8 mouse cellular contexts compared by ENCODE assay signal in the genomic region with DNA sequence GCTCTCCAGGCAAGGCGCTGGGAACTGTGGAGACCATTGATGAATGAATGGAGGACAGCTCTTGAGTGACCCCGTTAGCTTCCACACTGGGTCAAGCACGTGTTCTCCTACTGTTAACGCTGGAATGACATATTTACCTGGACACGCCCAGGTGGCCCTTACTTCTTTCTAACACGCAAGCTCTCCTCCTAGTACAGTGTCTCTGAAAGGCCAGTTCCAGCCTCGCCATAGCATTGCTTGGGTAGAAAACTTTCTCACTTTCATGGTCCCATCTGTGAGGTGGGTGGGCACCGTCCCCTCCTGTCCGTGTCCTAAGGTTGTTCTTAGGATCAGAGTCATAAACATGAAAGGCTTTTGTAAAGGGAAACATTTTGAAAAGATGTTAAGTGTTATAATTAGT. TPM values are rescaled to one million over a fixed set of nuclear protein-coding genes. Genes with fewer than 3 reads are reported as not detected.
DNase-seq lines count a peak whose midpoint lies in the region; ATAC-seq and TF ChIP-seq lines count a peak whose summit lies in the region.

No protein-coding gene starts in this region.

- no peak for TF ChIP-seq EP300 in lung, postnatal 0 days (IDR thresholded peaks at IDR 0.05)

- no peak for DNase-seq in gastrocnemius, adult 2 months
- DNase-seq in gastrocnemius, postnatal 14 days: no peak
- no peak for DNase-seq in lung, postnatal 0 days (ENCODE audit: low spot score)
- no peak for DNase-seq in lung, postnatal 10 days
- DNase-seq in ovary, postnatal 14 days (ENCODE audit: low spot score): no peak
- no peak for DNase-seq in cerebellum, postnatal 36 days
- no peak for DNase-seq in lung, postnatal 4 days

- peaks cover 14% of the 10 kb centered on the region; the same call in 1 of the 2 replicates for H3K4me1 ChIP-seq in lung, postnatal 0 days (ENCODE audit: insufficient read depth, low read depth, low read length)
- peaks cover 78% of the 10 kb centered on the region for H3K4me1 ChIP-seq in limb, embryonic 12.5 days (replicated peaks)

- peak overlapping the region; percentile 88 for H3K27ac ChIP-seq in gastrocnemius, adult 2 months
- no peak overlapping the region for H3K27ac ChIP-seq in lung, postnatal 0 days (ENCODE audit: low read length)
- H3K27ac ChIP-seq in limb, embryonic 12.5 days: 0 out of 2 replicates have a peak overlapping the region, but pooled peaks have one; percentile 13

- peak overlapping the region; percentile 92 for H3K4me3 ChIP-seq in gastrocnemius, adult 2 months
- H3K4me3 ChIP-seq in lung, postnatal 0 days (ENCODE audit: low read depth, low read length): peak overlapping the region; percentile 93; the same call in 1 of the 2 replicates
- H3K4me3 ChIP-seq in limb, embryonic 12.5 days (replicated peaks): peak overlapping the region; percentile 92

- no peaks in the 10 kb centered on the region for H3K9me3 ChIP-seq in lung, postnatal 0 days (ENCODE audit: low read length)
- H3K9me3 ChIP-seq in limb, embryonic 12.5 days: no peaks in the 10 kb centered on the region

- ATAC-seq in lung, postnatal 0 days: no peak
- ATAC-seq in limb, embryonic 12.5 days (ENCODE audit: insufficient number of reproducible peaks, insufficient read depth, low FRiP score, low TSS enrichment, low read depth): no peak

- 59% methylated on average over 9 of the region's 9 CpGs for WGBS in lung, postnatal 0 days
- 38% methylated on average over 9 of the region's 9 CpGs for WGBS in limb, embryonic 12.5 days

- no peak for TF ChIP-seq CTCF in gastrocnemius, adult 2 months (IDR thresholded peaks at IDR 0.05)
- TF ChIP-seq CTCF in lung, postnatal 0 days (IDR thresholded peaks at IDR 0.05): no peak

- H3K36me3 ChIP-seq in lung, postnatal 0 days (ENCODE audit: insufficient read depth, low read length): no peaks in the 10 kb centered on the region
- peaks cover 40% of the 10 kb centered on the region for H3K36me3 ChIP-seq in limb, embryonic 12.5 days

- intact Hi-C loops in gastrocnemius, adult 2 months (cut with DNase I): loop anchor here (1.0 to 5.0 kb wide), 4 partner anchors 66 to 477 kb away; no protein-coding TSS in a partner anchor
- intact Hi-C loops in gastrocnemius, postnatal 14 days (cut with DNase I; ENCODE audit: low total_unique reads): loop anchor here (5.0 to 10.0 kb wide), 3 partner anchors 106 to 471 kb away; no protein-coding TSS in a partner anchor

- H3K4me2 ChIP-seq in lung, postnatal 0 days (replicated peaks; ENCODE audit: low read depth, low read length): peak overlapping the region; percentile 89
- H3K4me2 ChIP-seq in limb, embryonic 12.5 days: peak overlapping the region; percentile 88

- no peaks in the 10 kb centered on the region for H3K27me3 ChIP-seq in lung, postnatal 0 days (replicated peaks; ENCODE audit: insufficient read depth, low read length)
- H3K27me3 ChIP-seq in limb, embryonic 12.5 days: no peaks in the 10 kb centered on the region

- H3K9ac ChIP-seq in lung, postnatal 0 days (replicated peaks; ENCODE audit: low read depth): no peak overlapping the region
- H3K9ac ChIP-seq in limb, embryonic 12.5 days (replicated peaks): peak overlapping the region; percentile 38; the same call in 1 of the 2 replicates

RNA-seq across cellular contexts. Expression of a gene that starts 5.7 kb away (rescaled TPM):
- total RNA-seq in gastrocnemius, adult 2 months (2021): 1 to 10 TPM; 8.5 to 9.3 TPM
- total RNA-seq in gastrocnemius, postnatal 14 days (2021): 1 to 10 TPM; 8.3 to 8.5 TPM
- 10.4 and 11.0 TPM in 2 replicates for polyA plus RNA-seq in lung, postnatal 0 days (2015; fragmentation: Nextera tagmentation; extraction: Ambion mirVana)
- 19.6 and 20.2 TPM in 2 replicates for polyA plus RNA-seq in limb, embryonic 12.5 days (2016; fragmentation: Nextera tagmentation; extraction: Ambion mirVana)
